Mouse (Mus musculus) v-Abl transformed pro-B cells (cell line): ENCODE data around the gene Birc3.

ENCODE experiments used
- in situ Hi-C, 2 experiments: fragments of 400-800 bp; cut with MboI; formaldehyde crosslinking; loops; one replicate each; pipeline ENCODE4 v1.15.1; 2025; ENCODE audit not compliant: unreplicated experiment in 2 of 2

Gene Birc3

GRCm38 (mm10) chr9:7835302-7835701 is 37.7 kb downstream of the Birc3 start:
- in situ Hi-C loops = loop anchor here in 1 of 2 experiments (10.0 kb wide), 1 partner anchor 859 kb away; no protein-coding TSS in a partner anchor

DNA sequence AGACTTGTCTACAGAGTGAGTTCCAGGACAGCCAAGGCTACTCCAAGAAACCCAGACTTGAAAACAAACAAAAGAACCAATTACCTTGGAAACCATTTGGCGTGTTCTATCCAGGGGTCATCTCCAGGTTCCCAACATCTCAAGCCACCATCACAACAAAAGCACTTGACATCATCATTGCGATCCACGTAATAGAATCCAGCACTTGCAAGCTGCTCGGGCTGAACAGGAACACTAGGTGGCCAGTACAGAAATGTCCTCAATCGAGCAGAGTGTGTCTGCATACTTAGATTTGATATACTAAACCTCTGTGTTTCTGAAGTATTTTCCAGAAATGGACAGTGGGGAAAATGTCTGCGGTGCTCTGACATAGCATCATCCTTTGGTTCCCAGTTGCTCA is 39.6 kb downstream of the Birc3 start:
- in situ Hi-C loops = loop anchor here in 1 of 2 experiments (5.0 to 10.0 kb wide), 3 partner anchors 39 to 861 kb away; partner anchors contain the start of gene Birc3

DNA sequence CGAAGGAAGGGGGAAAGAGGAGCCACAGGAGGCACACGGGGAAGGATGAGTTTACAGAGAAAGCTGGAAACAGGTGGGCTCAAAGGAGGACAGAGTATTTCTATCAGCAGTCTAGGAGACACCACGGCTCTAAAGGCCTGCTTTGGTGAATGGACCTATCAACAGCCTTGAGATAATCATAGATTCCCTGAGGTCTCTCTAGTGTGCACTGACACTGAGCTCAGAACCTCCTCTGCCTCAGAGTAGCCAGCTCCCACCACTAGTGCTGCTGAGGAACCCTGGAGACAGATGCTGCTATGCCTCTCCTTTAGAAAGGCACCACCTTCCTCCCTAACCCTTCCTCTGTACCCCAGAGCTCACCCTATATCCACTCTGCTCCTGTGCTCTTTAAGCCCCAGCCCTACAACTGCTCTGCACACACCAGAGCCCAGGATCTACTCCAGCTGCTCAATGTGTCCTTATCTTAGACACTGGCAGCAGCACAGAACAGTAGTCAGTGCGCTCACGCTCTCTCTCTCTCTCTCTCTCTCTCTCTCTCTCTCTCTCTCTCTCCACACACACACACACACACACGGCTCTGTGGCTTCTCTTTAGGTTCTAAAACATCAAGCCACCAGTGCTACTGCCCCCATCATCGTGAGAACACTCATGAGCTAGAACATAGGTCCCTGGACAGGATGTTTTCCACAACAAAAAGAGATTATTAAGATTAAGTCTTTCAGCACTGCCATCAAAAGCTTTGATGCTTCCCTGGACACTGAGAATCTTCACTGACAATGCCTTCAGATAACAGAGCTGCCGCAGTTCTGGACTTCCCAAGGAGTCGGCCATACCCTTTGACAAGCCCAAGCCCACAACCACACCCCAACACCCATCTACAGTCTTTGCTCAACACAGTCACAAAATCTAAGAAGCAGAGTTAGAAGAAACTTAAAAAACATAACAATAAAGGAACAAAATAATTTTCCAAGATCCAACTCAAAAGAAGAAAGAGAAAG is 43.2 kb downstream of the Birc3 start:
- in situ Hi-C loops = loop anchor here (5.0 to 10.0 kb wide), 4 partner anchors 42 to 865 kb away; partner anchors contain the start of gene Birc3 (in 1 of the 2)

DNA sequence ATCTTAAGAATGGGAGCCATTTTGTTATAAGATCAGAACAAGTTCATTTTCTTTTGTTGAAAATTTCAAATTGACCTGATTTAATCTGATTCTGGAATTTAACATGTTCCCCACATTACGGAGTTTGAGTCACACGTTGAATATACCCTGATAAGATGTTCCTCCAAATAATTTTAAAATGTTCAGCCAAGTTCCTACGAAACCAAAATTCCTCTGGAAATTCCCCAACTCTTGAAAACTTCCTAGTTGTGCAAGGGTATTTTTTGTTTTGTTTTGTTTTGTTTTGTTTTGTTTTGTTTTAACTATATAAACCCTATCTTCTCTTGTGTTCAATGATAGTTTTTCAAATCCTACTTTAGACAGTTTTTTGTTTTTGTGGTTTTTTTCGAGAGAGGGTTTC is 44.3 kb downstream of the Birc3 start:
- in situ Hi-C loops = loop anchor here in 1 of 2 experiments (10.0 kb wide), 1 partner anchor 614 kb away; no protein-coding TSS in a partner anchor

DNA sequence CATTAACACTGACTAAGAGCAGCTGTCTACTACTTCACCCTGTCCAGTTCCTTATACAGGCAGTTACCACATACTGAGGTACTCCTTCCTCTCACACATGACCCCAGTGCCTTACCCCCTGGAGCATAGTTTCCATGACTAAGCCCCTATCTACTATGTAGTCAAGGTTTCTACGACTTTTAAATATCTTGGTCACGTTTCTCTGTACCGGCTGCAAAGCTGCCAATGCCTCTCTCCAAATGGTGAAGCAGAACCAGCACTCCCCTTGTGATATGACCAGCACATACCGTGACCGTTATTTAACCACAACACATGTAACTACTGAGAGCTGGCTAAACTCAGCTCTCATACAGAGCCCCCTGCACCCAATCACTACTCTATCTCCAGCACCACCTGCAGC is 48.1 kb downstream of the Birc3 start:
- in situ Hi-C loops = loop anchor here (5.0 to 10.0 kb wide), 6 partner anchors 48 to 610 kb away; no protein-coding TSS in a partner anchor

GRCm38 (mm10) chr9:7822758-7823157 is 50.2 kb downstream of the Birc3 start:
- in situ Hi-C loops = loop anchor here (5.0 to 10.0 kb wide), 6 partner anchors 45 to 608 kb away; no protein-coding TSS in a partner anchor

- in situ Hi-C loops = no loop called here
Observed at GRCm38 (mm10) chr9:7805101-7805506, 67.9 kb downstream of the Birc3 start.
